Mouse (Mus musculus) erythroblast, adult 5-6 weeks (primary cell): ENCODE results near the gene Spint5. TPM values are rescaled to one million over a fixed set of nuclear protein-coding genes. Genes with fewer than 3 reads are reported as not detected.
"Not testable (repeated sequence)": the region's sequence is repeated elsewhere in the genome, so short reads cannot be mapped to it uniquely, and the experiment has no call there.

Experiments used
- ATAC-seq: replicated peaks from 2 replicates; pipeline ENCODE4 v1.8.0; 2016; ENCODE audit warnings: moderate number of reproducible peaks, mild to moderate bottlenecking, moderate TSS enrichment, inconsistent platforms; ENCODE audit not compliant: poor library complexity, low FRiP score, severe bottlenecking
- total RNA-seq, 2 experiments: library from RNA; stranded (forward) in 1 of 2; stranded (reverse) in 1 of 2; fragments of 150-400 nt in 1 of 2; fragments of 200-764, 138-1000 nt in 1 of 2; gene quantifications; 2 replicates each; pipeline versions ENCODE4 v1.2.3 to v1.2.4; 2015 to 2017; ENCODE audit warnings: low replicate concordance in 2 of 2

Spint5 gene
- total RNA-seq (2015; ENCODE audit: low replicate concordance) (not detected in 2 replicates), total RNA-seq (2017; ENCODE audit: low replicate concordance) (not detected in 2 replicates)

DNA sequence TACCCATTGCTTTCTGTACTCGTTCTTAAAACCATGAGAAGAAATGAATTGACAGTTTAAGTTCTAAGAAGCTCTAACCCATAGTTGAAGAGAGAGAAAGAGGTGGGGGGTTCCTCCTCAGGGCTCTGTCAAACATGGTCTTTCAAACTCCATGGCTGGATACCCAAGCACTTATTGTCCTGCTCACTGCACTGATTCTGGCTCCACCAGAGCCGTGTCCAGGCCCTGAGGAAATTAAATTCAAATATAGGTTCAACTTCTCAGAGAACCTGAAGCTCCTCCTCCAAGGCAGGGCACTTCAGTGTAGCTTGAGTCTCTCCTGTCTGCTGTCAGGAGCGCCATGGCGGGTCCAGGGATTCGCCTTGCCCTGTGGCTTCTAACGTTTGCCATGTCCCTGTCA, at the start of gene Spint5:
TSS of gene Spint5 (plus strand) at position 301 of the 400 bp plus-strand sequence.
- ATAC-seq: no peak

DNA sequence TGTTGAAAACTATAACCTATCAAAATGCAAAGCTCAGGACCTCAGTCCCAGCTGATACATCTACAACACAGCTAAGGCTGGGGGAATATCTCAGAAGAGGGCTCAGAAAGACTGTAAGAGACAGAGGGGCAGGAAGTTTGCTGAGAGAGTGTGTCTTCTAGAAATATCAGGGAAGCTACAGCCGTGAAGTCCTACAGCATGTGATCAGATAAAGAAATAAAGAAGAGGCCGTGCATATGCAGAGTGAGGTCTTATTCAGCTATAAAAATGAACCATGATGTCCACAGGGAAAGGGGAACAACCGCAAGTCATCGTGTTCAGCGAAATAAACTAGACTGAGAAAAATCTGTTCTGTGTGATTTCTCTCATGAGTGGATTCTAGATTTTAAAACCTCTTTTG, 44.8 kb upstream of the Spint5 start:
- no peak for ATAC-seq

DNA sequence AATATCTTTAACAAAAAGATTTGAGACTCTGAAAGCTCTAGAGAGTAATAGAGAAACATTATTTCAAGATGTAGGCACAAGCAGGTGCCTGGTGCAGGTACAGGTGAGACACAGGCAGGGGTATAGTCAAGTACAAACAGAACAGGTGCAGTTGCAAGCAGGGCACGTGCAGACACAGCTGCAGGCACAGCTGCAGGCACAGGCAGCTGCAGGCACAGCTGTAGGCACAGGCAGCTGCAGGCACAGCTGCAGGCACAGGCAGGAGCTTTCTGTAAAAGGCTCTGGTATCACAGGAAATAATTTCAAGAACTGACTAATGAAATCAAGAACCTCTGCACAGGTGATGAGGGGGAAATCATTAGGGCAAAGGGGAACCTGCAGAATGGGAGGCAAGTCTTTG, 44.2 kb upstream of the Spint5 start:
- no peak for ATAC-seq

DNA sequence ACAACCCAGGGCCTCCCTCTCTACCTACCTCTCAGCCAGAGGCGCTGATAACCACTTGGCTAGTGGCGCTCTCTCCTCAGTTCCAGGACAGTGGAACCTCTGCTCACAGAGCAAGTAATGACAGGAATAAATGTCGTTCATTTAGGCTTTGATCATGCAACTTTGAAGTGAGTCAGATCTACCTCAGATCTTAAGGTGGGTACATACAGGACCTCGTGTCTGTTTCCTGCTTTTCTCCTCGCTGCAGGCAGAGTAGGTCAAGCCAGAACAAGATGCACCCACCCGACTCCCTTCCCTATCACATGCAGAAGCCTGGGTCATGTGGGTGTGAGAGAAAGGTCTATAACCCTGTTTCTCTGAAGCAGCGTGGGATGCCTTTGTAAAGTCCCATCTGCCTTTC, 41.1 kb upstream of the Spint5 start, which contains the start of gene Wfdc11:
TSS of gene Wfdc11 (minus strand) at position 101 of the 400 bp plus-strand sequence.
- no peak for ATAC-seq

DNA sequence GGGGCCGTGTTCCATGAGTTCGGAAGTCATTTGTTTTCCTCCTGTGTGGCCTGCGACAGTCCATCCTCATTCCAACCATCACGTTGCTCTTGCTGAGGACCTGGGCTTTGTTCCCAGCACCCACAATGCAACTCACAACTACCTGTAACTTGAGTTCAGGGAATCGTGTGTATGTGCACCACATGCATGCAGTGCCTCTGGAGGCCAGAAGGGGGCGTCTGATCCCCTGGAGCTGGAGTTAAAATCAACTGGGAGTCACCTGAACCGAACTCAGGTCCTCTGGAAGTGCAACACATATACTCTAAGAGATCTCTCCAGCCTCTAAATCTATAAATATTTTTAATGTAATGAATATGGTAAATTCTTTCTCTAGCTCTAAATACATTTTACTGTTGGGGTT, 39.0 kb upstream of the Spint5 start:
- no peak for ATAC-seq

DNA sequence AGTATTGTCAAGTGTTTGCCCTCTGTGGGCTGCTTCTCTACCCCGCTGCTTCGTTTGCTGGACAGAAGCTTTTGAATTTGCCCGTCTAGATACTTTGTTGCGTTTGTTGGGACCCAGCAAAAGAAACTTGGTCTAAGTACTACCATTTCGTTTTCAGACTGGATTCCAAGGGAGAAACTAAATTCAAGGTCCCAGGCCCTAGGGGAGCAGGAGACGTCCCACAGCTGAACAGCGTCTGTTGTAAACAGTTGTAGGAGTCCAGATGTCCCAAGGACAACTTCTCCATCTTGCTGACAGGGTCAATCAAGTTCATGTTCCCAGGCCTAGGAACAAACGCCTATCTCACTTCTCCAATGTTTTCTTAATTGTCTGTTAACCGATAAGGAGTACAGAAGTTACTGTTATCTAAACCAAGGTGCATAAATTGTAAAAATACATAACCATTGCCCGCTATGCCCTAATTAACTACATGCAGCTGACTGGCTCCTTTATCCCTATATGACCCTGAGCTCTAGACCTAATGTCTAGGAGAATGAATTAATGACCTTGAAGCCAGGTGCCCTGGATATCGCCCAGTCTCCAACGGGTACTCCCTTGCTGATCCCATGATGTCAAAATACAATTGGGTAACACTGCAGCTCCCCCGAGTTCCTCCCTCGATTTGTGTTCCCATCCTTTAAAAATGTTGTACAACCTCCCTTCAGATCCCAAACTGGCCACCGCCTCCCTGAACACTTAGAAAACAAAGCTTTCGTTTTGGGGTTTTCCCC, 38.0 kb upstream of the Spint5 start:
- ATAC-seq: no peak

DNA sequence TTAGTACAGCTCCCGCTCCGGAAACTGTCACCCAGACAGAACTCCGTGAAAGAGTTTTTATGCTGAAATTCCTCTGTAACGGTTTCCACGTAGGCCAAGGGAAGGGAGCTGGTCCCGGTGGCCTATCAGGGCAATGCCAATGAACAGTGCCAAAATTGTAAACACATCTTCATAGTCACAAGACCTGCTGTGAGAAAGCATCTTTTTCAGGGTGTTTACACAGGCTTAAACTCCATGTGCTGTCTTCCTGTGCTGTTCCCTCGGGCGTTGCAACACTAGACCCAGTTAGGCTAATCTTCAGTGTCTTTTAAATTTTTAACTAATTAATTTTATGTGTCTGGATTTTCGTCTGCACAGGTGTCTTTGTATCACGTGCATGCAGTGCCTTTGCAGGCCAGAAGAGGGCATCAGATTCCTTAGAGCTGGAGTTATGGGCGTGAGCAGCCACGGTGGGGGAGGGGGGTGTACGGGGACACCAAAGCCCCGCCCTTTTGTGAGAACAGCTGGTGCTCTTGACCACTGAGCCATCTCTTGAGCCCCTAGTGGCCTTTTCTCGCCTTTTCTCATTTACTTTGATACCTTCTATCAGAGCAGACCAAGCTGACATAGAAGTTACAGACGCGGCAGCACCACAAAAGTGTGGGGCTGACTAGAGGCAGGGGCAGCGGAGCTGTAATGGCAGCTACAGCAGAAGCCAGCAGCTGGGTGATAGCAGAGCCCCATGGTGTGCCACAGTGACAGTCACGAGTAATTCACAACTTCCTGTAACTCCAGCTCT, 36.1 kb upstream of the Spint5 start:
- peak; percentile 79 for ATAC-seq

DNA sequence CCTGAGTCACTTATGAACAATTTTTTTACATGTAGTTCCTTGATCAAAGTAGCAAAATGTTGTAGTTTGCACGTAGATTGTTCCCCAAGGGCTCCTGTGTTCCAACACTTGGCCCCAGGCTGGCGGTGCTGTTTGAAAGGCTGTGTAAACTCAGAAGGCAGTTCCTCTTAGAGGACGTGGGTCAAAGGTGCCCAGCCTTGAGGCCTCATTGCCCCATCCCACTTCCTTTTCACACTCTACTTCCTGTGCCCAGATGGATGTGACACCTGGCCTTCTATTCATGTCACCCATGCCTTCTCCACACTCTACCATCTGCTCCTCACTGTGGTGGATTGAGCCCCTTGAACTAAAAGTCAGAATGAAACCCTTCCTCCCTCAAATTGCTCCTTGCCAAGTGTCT, 35.2 kb upstream of the Spint5 start:
- ATAC-seq: no peak

DNA sequence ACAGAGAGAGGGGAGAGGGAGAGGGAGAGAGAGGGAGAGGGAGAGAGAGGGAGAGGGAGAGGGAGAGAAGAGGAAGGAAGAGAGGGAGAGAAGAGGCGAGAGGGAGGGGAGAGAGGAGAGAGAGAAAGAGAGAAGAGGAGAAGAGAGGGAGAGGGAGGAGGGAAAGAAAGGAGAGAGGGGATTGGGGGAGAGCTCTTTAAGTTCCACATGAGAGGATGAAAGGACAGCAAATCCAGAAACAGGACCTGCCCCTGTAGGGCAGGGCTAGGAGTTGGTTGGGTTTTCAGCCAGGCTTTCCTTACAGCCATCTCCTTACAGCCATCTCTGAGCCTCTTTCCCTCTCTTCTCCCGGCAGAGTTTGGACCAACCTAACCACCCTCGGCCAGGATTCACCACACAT, 30.3 kb upstream of the Spint5 start, which contains the start of gene Wfdc13:
TSS of gene Wfdc13 (plus strand) at position 301 of the 400 bp plus-strand sequence.
- no peak for ATAC-seq

DNA sequence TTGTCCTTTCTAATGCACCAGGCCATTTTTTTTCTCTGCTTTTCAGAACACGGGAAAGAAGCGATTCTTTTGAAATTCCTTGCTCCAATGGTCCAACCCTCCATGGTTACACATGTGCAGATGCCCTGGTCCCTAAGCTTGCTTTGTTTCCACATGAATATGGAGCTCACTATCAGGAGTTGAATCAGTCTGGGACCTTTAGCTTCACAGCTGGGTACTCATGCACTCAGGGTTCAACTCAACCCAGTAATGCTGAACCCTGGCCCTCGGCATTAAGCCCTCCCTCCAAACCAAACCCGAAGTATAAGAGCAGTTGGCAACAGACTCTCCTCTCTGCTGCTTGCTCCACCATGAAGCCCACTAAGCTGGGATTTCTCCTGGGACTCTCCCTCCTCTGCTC, 16.9 kb upstream of the Spint5 start, which contains the start of gene Spint4:
TSS of gene Spint4 (plus strand) at position 301 of the 400 bp plus-strand sequence.
- no peak for ATAC-seq

DNA sequence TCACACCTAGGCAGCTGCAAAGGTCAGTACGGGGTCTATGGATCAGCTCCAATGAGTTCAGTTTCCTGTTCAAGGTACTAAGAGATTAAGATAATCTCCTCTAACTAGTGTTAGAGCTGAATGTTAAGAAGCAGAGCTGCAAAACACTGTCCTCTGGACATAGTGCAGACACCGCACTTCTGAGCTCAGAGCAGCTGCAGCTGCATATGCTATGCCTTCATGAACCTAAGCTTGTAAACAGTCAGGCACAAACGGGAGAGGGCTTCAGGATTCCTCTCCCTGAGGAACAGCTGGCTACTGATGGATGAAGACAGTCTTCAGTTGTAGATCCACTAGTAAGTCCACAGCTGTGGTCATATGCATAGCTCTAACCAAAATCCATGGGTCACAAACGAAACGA, 14.1 kb upstream of the Spint5 start:
- no peak for ATAC-seq

DNA sequence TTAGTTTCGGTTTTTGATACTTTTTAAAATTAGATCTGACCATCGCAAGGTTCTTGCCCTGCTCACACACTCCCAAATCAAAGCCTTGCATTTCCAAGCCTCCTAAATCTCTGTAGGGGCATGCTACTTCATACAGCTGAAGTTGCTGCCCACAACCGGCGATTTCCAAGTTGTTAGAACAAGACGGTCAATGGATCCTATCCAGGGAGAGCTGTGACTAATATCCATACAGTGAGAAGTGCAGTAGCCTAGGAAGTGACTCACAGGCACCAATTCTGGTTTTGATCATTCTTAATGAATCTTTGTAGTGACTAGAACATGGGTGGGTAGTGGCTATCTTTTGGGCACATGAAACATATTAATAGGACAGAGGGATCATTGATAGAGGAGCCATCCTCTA, 13.3 kb upstream of the Spint5 start:
- no peak for ATAC-seq

DNA sequence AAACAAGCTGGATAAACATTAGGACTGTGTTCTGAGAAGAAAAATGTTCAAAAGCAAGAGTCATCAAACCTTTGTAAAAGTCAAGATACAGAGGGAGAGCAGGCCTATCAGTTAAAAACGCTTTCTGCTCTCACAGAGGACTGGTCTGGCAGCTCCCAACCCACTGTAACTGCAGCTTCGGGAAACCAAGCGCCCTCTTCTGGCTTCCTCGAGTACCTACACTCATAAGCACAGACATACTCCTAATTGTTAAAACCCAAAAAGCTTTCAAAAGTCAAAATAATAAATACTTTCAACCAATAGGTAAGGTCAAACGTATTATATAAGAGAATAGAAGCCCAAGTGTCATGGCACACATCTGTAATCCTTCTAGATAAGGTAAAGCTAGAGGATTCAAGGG, 10.9 kb upstream of the Spint5 start:
- peak; percentile 60; the same call in 1 of the 2 replicates for ATAC-seq

DNA sequence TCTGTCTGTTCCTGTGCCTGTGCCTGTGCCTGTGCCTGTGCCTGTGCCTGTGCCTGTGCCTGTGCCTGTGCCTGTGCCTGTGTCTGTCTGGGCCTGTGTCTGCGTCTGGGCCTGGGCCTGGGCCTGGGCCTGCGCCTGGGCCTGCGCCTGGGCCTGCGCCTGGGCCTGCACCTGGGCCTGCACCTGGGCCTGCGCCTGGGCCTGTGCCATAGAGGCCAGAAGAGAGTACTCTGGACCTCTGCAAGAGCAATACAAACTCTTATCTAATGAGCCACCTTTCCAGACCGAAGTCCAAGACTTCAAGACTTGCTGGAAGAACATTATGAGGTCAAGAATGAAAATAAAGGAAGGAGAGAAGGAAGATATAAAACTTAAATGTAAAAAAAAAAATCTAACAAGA, 9.8 kb upstream of the Spint5 start:
- ATAC-seq: no peak

DNA sequence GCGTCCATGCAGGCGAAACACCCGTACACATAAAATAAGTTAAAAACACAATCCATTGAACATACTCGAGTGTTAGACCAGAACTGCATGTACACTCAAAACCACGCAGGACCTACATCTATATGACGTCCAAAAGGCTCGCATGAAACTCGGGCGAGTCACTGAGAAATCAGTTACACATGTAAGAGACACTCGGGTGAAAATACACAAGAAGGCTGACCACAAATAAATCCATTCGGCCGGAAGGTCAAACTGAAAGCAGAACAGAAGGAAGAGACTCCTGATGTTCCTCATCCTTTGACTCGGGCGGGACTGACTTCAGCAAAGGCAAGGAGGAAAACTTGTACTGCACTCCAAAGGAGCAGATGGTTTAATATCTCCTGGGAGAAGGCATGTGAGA, 9.1 kb upstream of the Spint5 start:
- no peak for ATAC-seq

DNA sequence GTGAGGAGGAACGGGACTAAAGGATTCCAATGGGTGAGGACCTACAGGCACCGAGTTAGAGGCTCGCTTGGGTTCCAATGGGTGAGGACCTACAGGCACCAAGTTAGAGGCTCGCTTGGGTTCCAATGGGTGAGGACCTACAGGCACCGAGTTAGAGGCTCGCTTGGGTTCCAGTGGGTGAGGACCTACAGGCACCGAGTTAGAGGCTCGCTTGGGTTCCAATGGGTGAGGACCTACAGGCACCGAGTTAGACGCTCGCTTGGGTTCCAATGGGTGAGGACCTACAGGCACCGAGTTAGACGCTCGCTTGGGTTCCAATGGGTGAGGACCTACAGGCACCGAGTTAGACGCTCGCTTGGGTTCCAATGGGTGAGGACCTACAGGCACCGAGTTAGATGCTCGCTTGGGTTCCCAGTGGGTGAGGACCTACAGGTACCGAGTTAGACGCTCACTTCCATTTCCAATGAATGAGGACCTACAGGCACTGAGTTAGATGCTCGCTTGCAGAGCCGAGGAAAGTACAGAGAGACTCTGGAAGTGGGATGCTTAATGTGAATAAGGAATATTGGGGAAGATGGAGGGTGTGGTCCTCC, 1.2 kb downstream of the Spint5 start:
- not testable (repeated sequence) for ATAC-seq

DNA sequence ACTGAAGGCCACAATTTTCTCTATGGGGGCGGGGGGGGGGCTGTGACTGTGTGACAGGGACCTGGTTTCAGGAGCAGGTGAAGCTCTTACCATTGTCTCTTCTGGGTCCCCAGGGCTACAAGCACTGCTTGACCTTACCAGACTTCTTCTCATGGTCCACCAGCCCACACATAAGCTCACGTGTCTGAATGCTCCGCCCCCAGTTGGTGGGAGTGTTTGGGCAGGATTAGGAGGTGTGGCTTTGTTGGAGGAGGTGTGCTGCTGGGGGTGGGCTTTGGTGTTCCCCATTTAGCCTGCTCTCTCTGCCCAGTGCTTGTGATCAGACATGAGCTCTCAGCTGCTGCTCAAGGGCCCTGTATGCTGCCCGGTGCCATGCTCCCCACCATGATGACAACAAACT, 8.2 kb downstream of the Spint5 start:
- no peak for ATAC-seq

DNA sequence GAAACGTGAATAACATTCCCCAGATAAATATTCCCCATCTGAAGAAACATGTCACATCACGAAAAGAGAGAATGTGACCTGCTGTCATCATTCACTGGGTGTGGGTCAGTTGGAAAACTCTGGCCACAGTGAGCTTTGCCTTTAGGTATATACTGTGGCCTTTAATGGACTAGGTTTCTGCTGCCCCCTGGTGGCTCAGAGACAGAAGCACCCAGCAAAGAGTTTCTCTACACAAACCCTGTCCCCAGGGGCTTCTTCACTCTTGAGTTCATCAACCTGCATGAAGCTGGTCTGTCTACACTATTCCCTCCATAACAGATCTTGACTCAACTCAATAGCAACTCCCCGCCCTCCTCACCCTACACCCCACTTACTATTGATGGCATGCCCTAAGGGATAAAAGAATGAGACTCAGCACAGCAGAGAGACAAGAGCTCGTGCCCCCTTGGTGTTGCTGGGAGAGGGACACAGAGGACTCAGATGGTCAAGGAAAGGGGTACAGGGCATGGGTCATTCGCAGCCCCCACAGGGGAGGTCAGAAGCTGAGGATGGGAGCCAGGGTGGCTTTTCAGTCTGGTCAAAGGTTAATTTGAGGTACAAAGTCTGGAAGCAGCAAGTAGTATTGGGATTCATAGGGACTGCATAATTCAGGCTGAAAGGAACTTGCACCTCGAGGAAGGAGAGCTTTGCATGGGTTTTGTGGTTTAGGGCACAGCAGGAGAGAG, 11.0 kb downstream of the Spint5 start:
- ATAC-seq: peak; percentile 92

DNA sequence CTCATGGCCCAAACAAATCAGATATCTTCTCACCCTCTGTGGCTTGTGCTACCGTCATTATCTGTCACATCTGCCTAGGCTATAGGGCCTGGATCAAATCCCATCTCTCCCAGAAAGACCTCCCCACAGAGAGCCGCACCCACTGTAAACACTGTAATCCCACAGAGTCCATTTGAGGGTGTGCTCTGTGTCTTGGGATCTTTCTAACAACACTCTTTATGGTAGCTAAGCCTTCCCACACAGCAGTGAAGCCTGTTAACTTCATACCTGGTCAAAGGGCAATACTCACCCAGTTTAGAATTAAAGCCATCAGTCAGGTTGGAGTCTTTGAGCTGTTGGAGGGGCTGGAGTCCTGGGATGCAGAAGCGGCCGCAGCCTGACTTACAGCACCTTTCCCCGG, 16.6 kb downstream of the Spint5 start:
- ATAC-seq: no peak

DNA sequence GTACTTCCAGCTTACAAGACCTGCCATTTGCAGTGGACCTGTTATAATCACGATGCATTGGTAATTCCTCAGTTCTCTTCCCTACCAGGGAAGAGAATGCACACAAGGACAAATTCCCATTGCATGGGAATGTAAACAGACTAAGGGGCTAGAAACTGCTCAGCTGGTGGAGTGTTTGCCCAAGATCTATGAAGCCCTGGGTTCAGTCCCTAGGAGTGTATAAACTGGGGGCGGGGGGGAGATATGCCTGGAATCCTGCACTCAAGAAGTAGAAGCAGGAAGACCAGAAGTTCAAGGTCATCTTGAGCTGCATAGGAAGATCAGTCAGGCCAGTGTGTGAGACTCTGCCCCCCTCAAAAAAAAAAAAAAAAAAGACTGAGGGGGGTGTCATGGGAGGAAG, 18.2 kb downstream of the Spint5 start:
- no peak for ATAC-seq
